Mouse (Mus musculus) liver, embryonic 16.5 days (tissue): ENCODE data around the gene Aldh3b1. TPM values are rescaled to one million over a fixed set of nuclear protein-coding genes. Genes with fewer than 3 reads are reported as not detected.

Experiments used
- ATAC-seq: fragments of 200-750 bp; cut with Nextera tagmentation; 2 replicates; pipeline ENCODE4 v1.8.0; 2017; ENCODE audit warnings: low read depth, mild to moderate bottlenecking, moderate number of reproducible peaks, moderate library complexity
- H3K27ac ChIP-seq: fragments of 300-500 bp; sonication (generic); 2 replicates; pipeline ENCODE4 v1.5.1; 2014; ENCODE audit warnings: mild to moderate bottlenecking, low read length
- H3K27me3 ChIP-seq: fragments of 300-500 bp; sonication (generic); 2 replicates; pipeline ENCODE4 v1.6.1; 2014; ENCODE audit warnings: low read depth, low read length, mixed read lengths; ENCODE audit not compliant: control insufficient read depth, insufficient read depth
- H3K36me3 ChIP-seq: fragments of 300-500 bp; sonication (generic); 2 replicates; pipeline ENCODE4 v1.6.1; 2014; ENCODE audit warnings: mild to moderate bottlenecking; ENCODE audit not compliant: control insufficient read depth, insufficient read depth
- H3K4me1 ChIP-seq: fragments of 300-500 bp; sonication (generic); 2 replicates; pipeline ENCODE4 v1.6.1; 2014; ENCODE audit warnings: low read depth, low read length, mixed read lengths; ENCODE audit not compliant: control insufficient read depth
- H3K4me2 ChIP-seq: fragments of 300-500 bp; sonication (generic); 2 replicates; pipeline ENCODE4 v1.6.1; 2014; ENCODE audit warnings: low read depth, low read length, mixed read lengths
- H3K4me3 ChIP-seq: fragments of 300-500 bp; sonication (generic); 2 replicates; pipeline ENCODE4 v1.5.1; 2014; ENCODE audit warnings: low read depth, mild to moderate bottlenecking, low read length
- H3K9ac ChIP-seq: fragments of 300-500 bp; sonication (generic); 2 replicates; pipeline ENCODE4 v1.6.1; 2014; ENCODE audit warnings: low read depth, low read length
- H3K9me3 ChIP-seq: fragments of 300-500 bp; sonication (generic); replicated peaks from 2 replicates; pipeline ENCODE4 v1.6.1; 2016; ENCODE audit warnings: low read length; ENCODE audit not compliant: control insufficient read depth
- WGBS: fragments of 180-500 bp; shearing (Covaris S2); extraction: QIAGEN DNeasy Blood & Tissue Kit; methylation state at CpG from one replicate; pipeline ENCODE4 v1.1.7; 2014; ENCODE audit not compliant: insufficient replicate concordance; 5-methylcytosine and 5-hydroxymethylcytosine counted together
- polyA plus RNA-seq: library from polyadenylated mRNA; unstranded; fragments of >200 nt; fragmentation: Nextera tagmentation; extraction: Ambion mirVana; gene quantifications from 2 replicates; pipeline ENCODE4 v1.2.1, GENCODE M21; 2015

The Aldh3b1 gene
- polyA plus RNA-seq, 1 experiment from 2014 or later = 10.0 TPM

GRCm38 (mm10) chr19:3884325-3884990 lies 45.1 kb downstream of the Aldh3b1 start:
- Histone ChIP-seq H3K4me3 (no peak overlapping the region), H3K27ac (no peak overlapping the region), H3K4me1 (no peaks in the 10 kb centered on the region; the same call in 1 of the 2 replicates), H3K9me3 (no peaks in the 10 kb centered on the region), H3K36me3 (0 out of 2 replicates have a peak, but pooled peaks cover 3% of the 10 kb centered on the region), H3K9ac (no peak overlapping the region), H3K27me3 (no peaks in the 10 kb centered on the region), H3K4me2 (no peak overlapping the region)
- ATAC-seq = no peak
- 58% methylated on average over 6 of the region's 6 CpGs for WGBS

GRCm38 (mm10) chr19:3882214-3882613 lies 47.4 kb downstream of the Aldh3b1 start:
- no peak for ATAC-seq
- Histone ChIP-seq H3K9ac (no peak overlapping the region), H3K4me2 (no peak overlapping the region), H3K9me3 (no peaks in the 10 kb centered on the region), H3K27me3 (no peaks in the 10 kb centered on the region), H3K4me1 (no peaks in the 10 kb centered on the region; the same call in 1 of the 2 replicates), H3K36me3 (no peaks in the 10 kb centered on the region), H3K4me3 (no peak overlapping the region), H3K27ac (no peak overlapping the region; the same call in 1 of the 2 replicates)
- WGBS = 46% methylated on average over 4 of the region's 4 CpGs

- Histone ChIP-seq H3K36me3 (no peaks in the 10 kb centered on the region), H3K4me3 (no peak overlapping the region), H3K27ac (no peak overlapping the region), H3K9ac (no peak overlapping the region), H3K4me2 (no peak overlapping the region), H3K4me1 (no peaks in the 10 kb centered on the region; the same call in 1 of the 2 replicates), H3K9me3 (no peaks in the 10 kb centered on the region), H3K27me3 (no peaks in the 10 kb centered on the region)
- ATAC-seq = peak; percentile 53; the same call in 1 of the 2 replicates
- 67% methylated on average over 6 of the region's 6 CpGs for WGBS
Observed at GRCm38 (mm10) chr19:3880054-3880848, 49.4 kb downstream of the Aldh3b1 start.

- Histone ChIP-seq H3K27me3 (no peaks in the 10 kb centered on the region), H3K27ac (no peak overlapping the region), H3K36me3 (no peaks in the 10 kb centered on the region), H3K4me2 (no peak overlapping the region), H3K4me3 (no peak overlapping the region), H3K9me3 (no peaks in the 10 kb centered on the region), H3K4me1 (no peaks in the 10 kb centered on the region), H3K9ac (no peak overlapping the region)
- no peak for ATAC-seq
- 74% methylated on average over 7 of the region's 7 CpGs for WGBS
Observed at GRCm38 (mm10) chr19:3875045-3875444, 54.6 kb downstream of the Aldh3b1 start.

GRCm38 (mm10) chr19:3872373-3872772 lies 57.2 kb downstream of the Aldh3b1 start:
- ATAC-seq = no peak

GRCm38 (mm10) chr19:3871468-3871867 lies 58.1 kb downstream of the Aldh3b1 start:
- ATAC-seq = no peak
- H3K4me3 ChIP-seq = no peak overlapping the region
- H3K9me3 ChIP-seq = no peaks in the 10 kb centered on the region
- no peak overlapping the region for H3K27ac ChIP-seq
- H3K9ac ChIP-seq = no peak overlapping the region
- no peaks in the 10 kb centered on the region; the same call in 1 of the 2 replicates for H3K4me1 ChIP-seq
- no peak overlapping the region for H3K4me2 ChIP-seq
- H3K36me3 ChIP-seq = no peaks in the 10 kb centered on the region; the same call in 1 of the 2 replicates
- H3K27me3 ChIP-seq = no peaks in the 10 kb centered on the region

More at GRCm38 (mm10) chr19:3872373-3872772, 57.2 kb downstream of the Aldh3b1 start:
- H3K9ac ChIP-seq = no peak overlapping the region
- H3K4me1 ChIP-seq = no peaks in the 10 kb centered on the region; the same call in 1 of the 2 replicates
- no peaks in the 10 kb centered on the region for H3K9me3 ChIP-seq
- H3K27me3 ChIP-seq = no peaks in the 10 kb centered on the region
- H3K4me3 ChIP-seq = no peak overlapping the region
- no peak overlapping the region for H3K4me2 ChIP-seq
- no peak overlapping the region for H3K27ac ChIP-seq
- WGBS = 63% methylated on average over 4 of the region's 4 CpGs
- H3K36me3 ChIP-seq = no peaks in the 10 kb centered on the region

- Histone ChIP-seq H3K9ac (no peak overlapping the region), H3K27me3 (no peaks in the 10 kb centered on the region), H3K9me3 (no peaks in the 10 kb centered on the region), H3K4me2 (no peak overlapping the region), H3K4me1 (no peaks in the 10 kb centered on the region; the same call in 1 of the 2 replicates), H3K27ac (no peak overlapping the region), H3K36me3 (peaks cover 6% of the 10 kb centered on the region), H3K4me3 (no peak overlapping the region)
- ATAC-seq = no peak
- WGBS = 70% methylated on average over 1 of the region's 1 CpGs
Observed at GRCm38 (mm10) chr19:3868290-3868689, 61.3 kb downstream of the Aldh3b1 start.

GRCm38 (mm10) chr19:3864960-3865359 lies 64.6 kb downstream of the Aldh3b1 start:
- Histone ChIP-seq H3K27ac (no peak overlapping the region), H3K36me3 (peaks cover 6% of the 10 kb centered on the region), H3K4me3 (no peak overlapping the region), H3K9me3 (no peaks in the 10 kb centered on the region), H3K9ac (no peak overlapping the region), H3K4me1 (peaks cover 7% of the 10 kb centered on the region), H3K4me2 (no peak overlapping the region), H3K27me3 (no peaks in the 10 kb centered on the region)
- no peak for ATAC-seq
- WGBS = 69% methylated on average over 2 of the region's 2 CpGs
